Mouse (Mus musculus) adrenal gland, postnatal 0 days (tissue): ENCODE measurements around the gene Ap3m1. TPM values are rescaled to one million over a fixed set of nuclear protein-coding genes. Genes with fewer than 3 reads are reported as not detected.

Experiments used
- polyA plus RNA-seq: library from polyadenylated mRNA; unstranded; fragments of >200 nt; fragmentation: Nextera tagmentation; extraction: Ambion mirVana; gene quantifications from 2 replicates; pipeline ENCODE4 v1.2.1, GENCODE M21; 2015

Ap3m1 gene
- 36.8 and 50.7 TPM in 2 replicates for polyA plus RNA-seq

DNA sequence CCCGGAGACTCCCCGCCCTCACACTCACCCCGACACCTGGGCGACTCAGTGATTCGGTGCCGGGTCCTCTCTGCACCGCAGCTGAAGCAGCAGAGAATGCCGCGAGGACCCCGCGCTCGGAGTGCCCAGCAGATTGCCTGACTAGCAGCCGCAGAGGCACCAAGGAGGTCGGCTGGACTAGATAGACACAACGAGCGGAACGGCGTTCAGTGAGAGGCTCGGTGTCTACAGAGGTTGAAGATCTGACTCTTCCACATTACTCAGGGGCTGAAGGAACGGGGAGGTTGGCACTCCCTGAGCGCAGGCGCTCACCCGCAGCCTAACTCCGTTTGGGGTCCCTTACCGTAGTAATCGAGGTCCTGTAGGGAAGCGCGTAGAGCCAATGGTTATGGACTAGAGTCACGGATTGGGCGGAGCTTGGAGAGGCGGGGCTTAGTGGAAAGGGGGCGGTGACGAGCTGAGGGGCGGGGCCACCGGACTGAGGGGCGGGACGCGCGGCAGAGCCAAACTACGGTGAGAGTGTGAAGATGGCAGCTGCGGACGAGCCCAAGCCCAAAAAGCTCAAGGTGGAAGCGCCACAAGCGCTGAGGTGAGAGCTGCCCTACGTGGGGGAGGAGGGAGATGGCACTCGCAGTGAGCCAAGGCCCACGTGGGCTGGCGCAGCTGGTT lies at the start of gene Ap3m1, which contains the start of gene Adk:
TSS of gene Ap3m1 (minus strand) at position 397 of the 669 bp plus-strand sequence.
TSS of gene Adk (plus strand) at position 463 of the 669 bp plus-strand sequence.

Other genes starting within 250 kb of the Ap3m1 start
- 2.0 and 3.5 TPM in 2 replicates for gene Plau, start 215.8 kb downstream of the Ap3m1 start, polyA plus RNA-seq
- gene Vcl, start 123.1 kb downstream of the Ap3m1 start, polyA plus RNA-seq: 22.7 and 24.6 TPM in 2 replicates
- gene Adk, start 66 bp upstream of the Ap3m1 start, polyA plus RNA-seq: 237 and 285 TPM in 2 replicates